Mouse (Mus musculus): ENCODE data around the gene Itga2.

Gene Itga2

GRCm38 (mm10) chr13:114831367-114831833, 100.5 kb downstream of the Itga2 start:
- intact Hi-C loops (cut with DNase I), result loop anchor here (2.0 kb wide), 1 partner anchor 133 kb away; no protein-coding TSS in a partner anchor

GRCm38 (mm10) chr13:114825377-114825855, 106.5 kb downstream of the Itga2 start:
- intact Hi-C loops (cut with DNase I), result no loop called here

DNA sequence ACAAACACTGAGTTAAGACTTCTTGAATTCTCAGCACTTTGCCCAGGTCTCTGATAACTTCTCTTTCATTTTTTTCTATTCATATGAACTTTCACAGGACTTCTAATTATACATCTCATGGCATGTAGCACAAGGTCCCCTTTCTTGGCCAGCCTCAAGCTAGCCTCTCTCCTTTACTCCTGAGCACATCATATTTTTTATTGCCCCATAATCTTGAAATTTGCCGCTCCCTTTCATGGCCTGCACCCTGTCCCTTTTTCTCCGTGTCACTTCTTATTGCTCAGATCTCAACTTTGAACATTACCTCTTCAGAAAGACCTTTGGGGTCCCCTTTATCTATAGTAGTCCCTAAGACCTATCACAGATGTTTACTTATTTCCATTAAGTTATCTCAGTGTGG, 109.0 kb downstream of the Itga2 start:
- intact Hi-C loops (cut with DNase I), result no loop called here

- intact Hi-C loops (cut with DNase I), result no loop called here
Measured at GRCm38 (mm10) chr13:114818513-114818912, 113.4 kb downstream of the Itga2 start.

DNA sequence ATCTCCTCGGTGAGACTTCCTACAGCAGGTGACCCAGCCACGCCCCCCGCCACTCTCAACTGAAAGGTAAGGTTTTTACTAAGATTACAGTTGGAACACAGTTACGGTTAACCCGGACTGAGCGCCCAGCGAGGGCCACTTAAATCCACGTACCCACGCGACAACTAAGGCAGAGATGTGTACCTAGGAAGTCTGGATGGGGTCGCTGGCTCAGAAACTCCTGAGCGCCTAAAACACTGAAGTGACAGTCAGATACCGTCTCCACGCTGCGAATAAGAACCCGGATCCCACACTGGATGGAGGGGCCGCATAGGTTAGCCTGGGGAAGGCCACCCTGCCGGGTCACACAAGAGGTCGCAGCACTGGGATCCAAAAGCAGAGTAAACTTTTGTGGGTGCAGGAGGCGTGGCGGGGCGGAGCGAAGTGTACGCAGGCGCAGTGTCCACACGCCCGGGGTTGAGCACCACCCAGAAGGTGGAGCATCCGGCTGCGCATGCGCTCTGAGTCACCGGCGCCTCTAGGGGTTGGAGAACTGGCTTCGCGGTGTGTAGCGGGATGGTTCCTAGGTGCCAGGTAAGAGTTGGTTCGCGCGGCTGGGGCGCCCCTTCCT, 114.0 kb downstream of the Itga2 start, which contains the start of gene Mocs2:
Gene Mocs2, plus strand, starts transcription at position 486 of the 610 bp plus-strand sequence.
- intact Hi-C loops (cut with DNase I), result no loop called here

- intact Hi-C loops (cut with DNase I), result no loop called here
Measured at GRCm38 (mm10) chr13:114809624-114810210, 122.2 kb downstream of the Itga2 start.

DNA sequence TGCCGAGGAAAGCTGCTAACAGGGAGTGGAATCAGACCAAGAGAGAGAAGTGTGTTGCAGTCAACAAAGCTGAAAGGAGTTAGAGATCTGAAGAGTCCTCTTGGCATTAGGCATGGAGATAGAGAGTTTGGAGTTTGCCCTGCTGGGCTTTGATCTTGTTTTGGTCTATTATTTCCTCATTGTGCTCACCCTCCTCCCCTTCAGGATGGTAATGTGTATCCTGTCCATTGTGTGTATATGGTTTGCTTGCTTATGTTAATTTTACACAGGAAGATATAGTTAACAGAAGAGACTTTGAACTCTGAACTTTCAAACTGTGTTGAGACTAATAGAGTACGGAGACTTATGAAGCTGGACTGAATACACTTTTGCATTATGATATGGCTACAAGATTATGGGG, 128.9 kb downstream of the Itga2 start:
- intact Hi-C loops (cut with DNase I), result no loop called here

DNA sequence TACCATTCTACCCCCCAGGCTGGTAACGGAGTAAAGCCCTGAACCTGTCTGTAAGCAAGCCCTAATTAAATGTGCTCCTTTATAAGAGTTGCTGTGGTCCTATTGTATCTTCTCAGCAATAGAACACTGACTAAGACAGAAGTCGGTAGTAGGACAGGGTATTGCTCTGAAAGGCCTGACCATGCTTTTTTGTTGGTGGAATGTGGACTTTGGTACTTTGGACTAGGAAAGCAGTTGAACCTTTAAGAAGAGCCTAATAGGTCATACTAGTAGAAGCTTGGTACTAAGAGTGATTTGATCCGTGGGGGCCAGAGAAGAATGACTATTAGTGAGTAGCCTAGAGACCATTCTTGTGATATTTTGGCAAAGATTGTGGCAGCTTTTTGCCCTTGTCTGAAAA, 130.0 kb downstream of the Itga2 start:
- intact Hi-C loops (cut with DNase I), result no loop called here

GRCm38 (mm10) chr13:114793250-114794030, 138.5 kb downstream of the Itga2 start:
- intact Hi-C loops (cut with DNase I), result loop anchor here (5.0 kb wide), 3 partner anchors 276 to 916 kb away; partner anchors contain the start of gene Fst

GRCm38 (mm10) chr13:114791511-114791910, 140.4 kb downstream of the Itga2 start:
- intact Hi-C loops (cut with DNase I), result loop anchor here (5.0 kb wide), 3 partner anchors 274 to 914 kb away; partner anchors contain the start of gene Fst

Data from adrenal gland (tissue).